Mouse (Mus musculus): ENCODE results near the gene Tcstv1. TPM values are rescaled to one million over a fixed set of nuclear protein-coding genes. Genes with fewer than 3 reads are reported as not detected.
A peak's percentile ranks its signal among the peaks of the same experiment; 100 is the strongest.
"Not testable (repeated sequence)": the region's sequence is repeated elsewhere in the genome, so short reads cannot be mapped to it uniquely, and the experiment has no call there.

The Tcstv1 gene
- polyA plus RNA-seq (2014; fragmentation: Nextera tagmentation; extraction: Ambion mirVana): not detected in 2 replicates

- not testable (repeated sequence) for H3K36me3 ChIP-seq (ENCODE audit: control insufficient read depth, insufficient read depth, low read length); H3K27ac ChIP-seq (ENCODE audit: low read depth, low read length); H3K4me3 ChIP-seq (ENCODE audit: low read depth, low read length); H3K27me3 ChIP-seq (ENCODE audit: control insufficient read depth, insufficient read depth, low read length); DNase-seq (ENCODE audit: low spot score); H3K4me1 ChIP-seq (ENCODE audit: control insufficient read depth, insufficient read depth, low read length); H3K9ac ChIP-seq (ENCODE audit: low read length); H3K9me3 ChIP-seq (ENCODE audit: control insufficient read depth, low read length); H3K4me2 ChIP-seq (ENCODE audit: low read depth); ATAC-seq (ENCODE audit: insufficient read depth, low FRiP score, low TSS enrichment)
- WGBS: 78% methylated on average over 3 of the region's 3 CpGs
Observed at GRCm38 (mm10) chr13:119894685-119895084, at the start of gene Tcstv1. Gene Tcstv1, minus strand, starts transcription at chr13:119894785.

DNA sequence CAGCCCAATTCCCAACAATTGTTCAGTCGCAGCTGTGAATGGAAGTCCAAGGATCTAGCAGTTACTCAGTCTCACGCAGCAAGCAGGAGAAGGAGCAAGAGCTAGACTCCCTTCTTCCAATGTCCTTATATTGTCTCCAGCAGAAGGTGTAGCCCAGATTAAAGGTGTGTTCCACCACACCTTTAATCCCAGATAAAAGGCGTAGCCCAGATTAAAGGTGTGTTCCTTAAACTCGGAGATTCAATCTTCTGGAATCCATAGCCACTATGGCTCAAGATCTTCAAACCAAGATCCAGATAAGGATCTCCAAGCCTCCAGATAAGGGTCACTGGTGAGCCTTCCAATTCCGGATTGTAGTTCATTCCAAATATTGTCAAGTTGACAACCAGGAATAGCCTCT, 34.6 kb upstream of the Tcstv1 start, which contains the start of gene Gm21761:
Gm21761 (minus strand) TSS at position 101 of the 400 bp plus-strand sequence.
- not testable (repeated sequence) for H3K36me3 ChIP-seq (ENCODE audit: control insufficient read depth, insufficient read depth, low read length); H3K27ac ChIP-seq (ENCODE audit: low read depth, low read length); DNase-seq (ENCODE audit: low spot score); H3K9ac ChIP-seq (ENCODE audit: low read length); H3K4me3 ChIP-seq (ENCODE audit: low read depth, low read length); H3K4me1 ChIP-seq (ENCODE audit: control insufficient read depth, insufficient read depth, low read length); H3K27me3 ChIP-seq (ENCODE audit: control insufficient read depth, insufficient read depth, low read length); ATAC-seq (ENCODE audit: insufficient read depth, low FRiP score, low TSS enrichment); H3K4me2 ChIP-seq (ENCODE audit: low read depth); H3K9me3 ChIP-seq (ENCODE audit: control insufficient read depth, low read length)
- no CpG with 5 or more reads among the region's 5 CpGs for WGBS

GRCm38 (mm10) chr13:119924597-119925340, 30.2 kb upstream of the Tcstv1 start:
- 82% methylated on average over 2 of the region's 3 CpGs for WGBS
- H3K27ac ChIP-seq (ENCODE audit: low read depth, low read length); H3K4me3 ChIP-seq (ENCODE audit: low read depth, low read length); DNase-seq (ENCODE audit: low spot score); H3K36me3 ChIP-seq (ENCODE audit: control insufficient read depth, insufficient read depth, low read length); H3K9me3 ChIP-seq (ENCODE audit: control insufficient read depth, low read length); H3K4me2 ChIP-seq (ENCODE audit: low read depth); ATAC-seq (ENCODE audit: insufficient read depth, low FRiP score, low TSS enrichment); H3K9ac ChIP-seq (ENCODE audit: low read length); H3K27me3 ChIP-seq (ENCODE audit: control insufficient read depth, insufficient read depth, low read length); H3K4me1 ChIP-seq (ENCODE audit: control insufficient read depth, insufficient read depth, low read length): not testable (repeated sequence)

GRCm38 (mm10) chr13:119916966-119917722, 22.6 kb upstream of the Tcstv1 start:
- H3K4me3 ChIP-seq (ENCODE audit: low read depth, low read length): not testable (repeated sequence)

GRCm38 (mm10) chr13:119916449-119916848, 21.9 kb upstream of the Tcstv1 start:
- not testable (repeated sequence) for H3K36me3 ChIP-seq (ENCODE audit: control insufficient read depth, insufficient read depth, low read length); H3K27ac ChIP-seq (ENCODE audit: low read depth, low read length); H3K27me3 ChIP-seq (ENCODE audit: control insufficient read depth, insufficient read depth, low read length); H3K9ac ChIP-seq (ENCODE audit: low read length); H3K9me3 ChIP-seq (ENCODE audit: control insufficient read depth, low read length); ATAC-seq (ENCODE audit: insufficient read depth, low FRiP score, low TSS enrichment); H3K4me2 ChIP-seq (ENCODE audit: low read depth); DNase-seq (ENCODE audit: low spot score); H3K4me1 ChIP-seq (ENCODE audit: control insufficient read depth, insufficient read depth, low read length); H3K4me3 ChIP-seq (ENCODE audit: low read depth, low read length)
- WGBS: 76% methylated on average over 2 of the region's 2 CpGs

More at GRCm38 (mm10) chr13:119916966-119917722, 22.6 kb upstream of the Tcstv1 start:
- WGBS: 80% methylated on average over 4 of the region's 5 CpGs
- not testable (repeated sequence) for DNase-seq (ENCODE audit: low spot score); H3K9me3 ChIP-seq (ENCODE audit: control insufficient read depth, low read length); H3K27me3 ChIP-seq (ENCODE audit: control insufficient read depth, insufficient read depth, low read length); H3K36me3 ChIP-seq (ENCODE audit: control insufficient read depth, insufficient read depth, low read length); H3K4me2 ChIP-seq (ENCODE audit: low read depth); H3K9ac ChIP-seq (ENCODE audit: low read length); ATAC-seq (ENCODE audit: insufficient read depth, low FRiP score, low TSS enrichment); H3K4me1 ChIP-seq (ENCODE audit: control insufficient read depth, insufficient read depth, low read length); H3K27ac ChIP-seq (ENCODE audit: low read depth, low read length)

GRCm38 (mm10) chr13:119898549-119898948, 4.0 kb upstream of the Tcstv1 start:
- not testable (repeated sequence) for H3K4me2 ChIP-seq (ENCODE audit: low read depth); H3K4me1 ChIP-seq (ENCODE audit: control insufficient read depth, insufficient read depth, low read length); H3K27me3 ChIP-seq (ENCODE audit: control insufficient read depth, insufficient read depth, low read length); H3K4me3 ChIP-seq (ENCODE audit: low read depth, low read length); H3K36me3 ChIP-seq (ENCODE audit: control insufficient read depth, insufficient read depth, low read length); H3K9me3 ChIP-seq (ENCODE audit: control insufficient read depth, low read length); H3K9ac ChIP-seq (ENCODE audit: low read length); ATAC-seq (ENCODE audit: insufficient read depth, low FRiP score, low TSS enrichment); DNase-seq (ENCODE audit: low spot score); H3K27ac ChIP-seq (ENCODE audit: low read depth, low read length)
- WGBS: 57% methylated on average over 4 of the region's 5 CpGs

GRCm38 (mm10) chr13:119886896-119887295, 7.7 kb downstream of the Tcstv1 start:
- not testable (repeated sequence) for H3K27ac ChIP-seq (ENCODE audit: low read depth, low read length); H3K4me3 ChIP-seq (ENCODE audit: low read depth, low read length); H3K9ac ChIP-seq (ENCODE audit: low read length); H3K9me3 ChIP-seq (ENCODE audit: control insufficient read depth, low read length); H3K4me1 ChIP-seq (ENCODE audit: control insufficient read depth, insufficient read depth, low read length); ATAC-seq (ENCODE audit: insufficient read depth, low FRiP score, low TSS enrichment); H3K4me2 ChIP-seq (ENCODE audit: low read depth); H3K27me3 ChIP-seq (ENCODE audit: control insufficient read depth, insufficient read depth, low read length); H3K36me3 ChIP-seq (ENCODE audit: control insufficient read depth, insufficient read depth, low read length)
- peak; percentile 44 for DNase-seq (ENCODE audit: low spot score)
- WGBS: 36% methylated on average over 4 of the region's 4 CpGs

DNA sequence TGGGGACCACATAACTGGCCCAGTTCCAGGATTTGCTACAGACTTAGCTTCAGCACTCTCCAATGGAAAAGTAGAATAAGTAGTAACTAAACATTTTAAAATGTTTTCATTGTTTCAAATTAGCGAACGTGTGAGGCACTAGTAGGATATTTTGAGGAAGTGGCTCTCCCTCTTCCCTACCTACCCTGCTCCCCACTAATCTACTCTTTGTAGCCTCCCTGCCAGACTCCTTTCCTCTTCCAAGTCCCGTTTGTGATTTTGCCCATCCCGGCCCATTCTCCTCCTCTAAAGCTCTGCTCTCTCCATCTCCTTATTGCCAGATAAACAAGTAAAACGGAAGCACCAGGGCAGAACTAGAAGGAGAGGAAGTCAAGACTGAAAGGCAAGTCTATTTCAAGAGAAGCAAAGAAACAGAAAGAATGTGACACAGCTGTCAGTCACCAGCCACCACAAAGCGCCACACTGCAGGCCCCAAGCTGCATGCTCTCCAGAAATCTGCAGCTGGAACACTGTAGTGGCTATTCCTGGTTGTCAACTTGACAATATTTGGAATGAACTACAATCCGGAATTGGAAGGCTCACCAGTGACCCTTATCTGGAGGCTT, 30.1 kb downstream of the Tcstv1 start:
- H3K9ac ChIP-seq (ENCODE audit: low read length); H3K4me3 ChIP-seq (ENCODE audit: low read depth, low read length); H3K27ac ChIP-seq (ENCODE audit: low read depth, low read length); H3K9me3 ChIP-seq (ENCODE audit: control insufficient read depth, low read length); H3K27me3 ChIP-seq (ENCODE audit: control insufficient read depth, insufficient read depth, low read length); H3K36me3 ChIP-seq (ENCODE audit: control insufficient read depth, insufficient read depth, low read length); DNase-seq (ENCODE audit: low spot score); H3K4me2 ChIP-seq (ENCODE audit: low read depth); H3K4me1 ChIP-seq (ENCODE audit: control insufficient read depth, insufficient read depth, low read length); ATAC-seq (ENCODE audit: insufficient read depth, low FRiP score, low TSS enrichment): not testable (repeated sequence)
- 75% methylated on average over 6 of the region's 7 CpGs for WGBS
